14 mouse cellular contexts compared by ENCODE assay signal in the genomic region with DNA sequence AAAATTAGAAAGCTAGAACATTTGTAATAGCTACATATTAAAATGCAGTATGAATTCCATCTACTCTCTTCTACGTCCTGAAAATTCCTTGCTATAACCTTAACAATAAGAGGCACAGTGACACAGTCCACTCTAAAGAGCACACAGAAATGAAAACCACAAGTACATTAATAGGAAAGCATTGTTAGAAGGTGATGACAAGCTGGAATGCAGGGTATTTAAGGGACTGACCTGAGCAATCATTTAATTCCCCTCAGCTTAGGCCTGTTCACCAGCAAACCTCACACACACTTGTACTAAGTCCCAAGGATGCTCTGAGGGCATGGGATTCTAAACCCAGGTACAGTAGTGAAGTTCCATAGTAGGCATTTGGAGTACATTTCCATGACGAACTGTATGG. TPM values are rescaled to one million over a fixed set of nuclear protein-coding genes. Genes with fewer than 3 reads are reported as not detected.
DNase-seq lines count a peak whose midpoint lies in the region; ATAC-seq and TF ChIP-seq lines count a peak whose summit lies in the region.
"Had no signal": no experiment of that assay in that cellular context is flagged by ENCODE, and none has a peak within 500 bp of the region (broad histone marks: within the 10 kb centered on the region; RNA-seq: fewer than 3 reads in every experiment).

No protein-coding gene starts in this region.

- DNase-seq in liver, embryonic 11.5 days (ENCODE audit: low spot score), result no peak
- no peak for DNase-seq in liver
- DNase-seq in Muller cell, postnatal 12 days (ENCODE audit: inconsistent ontology term), result peak; percentile 16
- DNase-seq in urinary bladder, adult 2 months (ENCODE audit: low spot score), result no peak
- DNase-seq in stomach, postnatal 0 days (ENCODE audit: low spot score), result no peak
- DNase-seq: adrenal gland, postnatal 14 days; cerebellum, postnatal 10 days; lung, embryonic 14.5 days; thymus, postnatal 36 days had no signal

- peaks cover 37% of the 10 kb centered on the region for H3K4me1 ChIP-seq in heart, embryonic 13.5 days
- H3K4me1 ChIP-seq in heart, embryonic 11.5 days (ENCODE audit: control insufficient read depth, insufficient read depth, low read length), result peaks cover 22% of the 10 kb centered on the region
- H3K4me1 ChIP-seq in liver, embryonic 11.5 days (replicated peaks; ENCODE audit: control insufficient read depth, insufficient read depth, low read length), result peaks cover 26% of the 10 kb centered on the region
- H3K4me1 ChIP-seq in stomach, postnatal 0 days (replicated peaks; ENCODE audit: control insufficient read depth, insufficient read depth), result peaks cover 7% of the 10 kb centered on the region

- H3K36me3 ChIP-seq in heart, embryonic 13.5 days, result no peaks in the 10 kb centered on the region
- H3K36me3 ChIP-seq in heart, embryonic 11.5 days (ENCODE audit: control insufficient read depth, insufficient read depth, low read length), result no peaks in the 10 kb centered on the region
- H3K36me3 ChIP-seq in liver, embryonic 11.5 days (ENCODE audit: control insufficient read depth, insufficient read depth, low read length), result no peaks in the 10 kb centered on the region
- no peaks in the 10 kb centered on the region for H3K36me3 ChIP-seq in stomach, postnatal 0 days (ENCODE audit: control insufficient read depth, insufficient read depth, low read length)
- H3K36me3 ChIP-seq: embryonic facial prominence, embryonic 12.5 days; forebrain, embryonic 15.5 days; limb, embryonic 12.5 days had no signal

- no peak overlapping the region for H3K27ac ChIP-seq in heart, embryonic 13.5 days (replicated peaks)
- H3K27ac ChIP-seq in heart, embryonic 11.5 days (ENCODE audit: low read depth, low read length), result no peak overlapping the region
- no peak overlapping the region for H3K27ac ChIP-seq in liver, embryonic 11.5 days (ENCODE audit: low read depth, low read length)
- no peak overlapping the region for H3K27ac ChIP-seq in stomach, postnatal 0 days (replicated peaks)
- H3K27ac ChIP-seq: embryonic facial prominence, embryonic 12.5 days; forebrain, embryonic 15.5 days; limb, embryonic 12.5 days had no signal

- H3K9me3 ChIP-seq in heart, embryonic 13.5 days, result no peaks in the 10 kb centered on the region
- no peaks in the 10 kb centered on the region for H3K9me3 ChIP-seq in heart, embryonic 11.5 days (replicated peaks; ENCODE audit: control insufficient read depth, low read length)
- no peaks in the 10 kb centered on the region for H3K9me3 ChIP-seq in liver, embryonic 11.5 days (ENCODE audit: control insufficient read depth, low read length)
- H3K9me3 ChIP-seq in stomach, postnatal 0 days (ENCODE audit: control insufficient read depth, low read length), result no peaks in the 10 kb centered on the region
- H3K9me3 ChIP-seq: embryonic facial prominence, embryonic 12.5 days; forebrain, embryonic 15.5 days; limb, embryonic 12.5 days had no signal

- H3K9ac ChIP-seq in heart, embryonic 13.5 days, result peak overlapping the region; percentile 33; the same call in 1 of the 2 replicates
- H3K9ac ChIP-seq in heart, embryonic 11.5 days (ENCODE audit: low read depth, low read length), result no peak overlapping the region
- no peak overlapping the region for H3K9ac ChIP-seq in liver, embryonic 11.5 days (ENCODE audit: low read depth, low read length)
- no peak overlapping the region for H3K9ac ChIP-seq in stomach, postnatal 0 days (ENCODE audit: low read length)
- H3K9ac ChIP-seq: embryonic facial prominence, embryonic 12.5 days; forebrain, embryonic 15.5 days; lung, embryonic 14.5 days had no signal

- H3K4me3 ChIP-seq in heart, embryonic 13.5 days, result 0 out of 2 replicates have a peak overlapping the region, but pooled peaks have one; percentile 6
- H3K4me3 ChIP-seq in heart, embryonic 11.5 days (ENCODE audit: low read depth, low read length), result no peak overlapping the region
- H3K4me3 ChIP-seq in liver, embryonic 11.5 days (ENCODE audit: low read depth, low read length), result no peak overlapping the region
- no peak overlapping the region for H3K4me3 ChIP-seq in stomach, postnatal 0 days (ENCODE audit: low read depth, low read length)
- H3K4me3 ChIP-seq: embryonic facial prominence, embryonic 12.5 days; forebrain, embryonic 15.5 days; limb, embryonic 12.5 days had no signal

- TF ChIP-seq EP300 in stomach, postnatal 0 days (optimal IDR thresholded peaks at IDR 0.05), result no peak

- 53% methylated on average over 2 of the region's 2 CpGs for WGBS in heart, embryonic 13.5 days
- 67% methylated on average over 2 of the region's 2 CpGs for WGBS in heart, embryonic 11.5 days (ENCODE audit: insufficient replicate concordance)
- WGBS in liver, embryonic 11.5 days, result 79% methylated on average over 2 of the region's 2 CpGs
- 69% methylated on average over 2 of the region's 2 CpGs for WGBS in stomach, postnatal 0 days

- no peak for ATAC-seq in heart, embryonic 13.5 days (ENCODE audit: extremely low read depth, insufficient number of reproducible peaks, low FRiP score, low TSS enrichment)
- no peak for ATAC-seq in heart, embryonic 11.5 days (replicated peaks; ENCODE audit: insufficient number of reproducible peaks, low FRiP score, low TSS enrichment)
- no peak for ATAC-seq in liver, embryonic 11.5 days (replicated peaks; ENCODE audit: low FRiP score)
- ATAC-seq in stomach, postnatal 0 days (ENCODE audit: low FRiP score, low TSS enrichment), result no peak
- ATAC-seq: forebrain, embryonic 15.5 days had no signal

- no peak for TF ChIP-seq CTCF in stomach, postnatal 0 days (IDR thresholded peaks at IDR 0.05; ENCODE audit: low read depth)

- peak overlapping the region; percentile 76 for H3K4me2 ChIP-seq in heart, embryonic 13.5 days
- no peak overlapping the region; the same call in 1 of the 2 replicates for H3K4me2 ChIP-seq in heart, embryonic 11.5 days
- peak overlapping the region; percentile 95; the same call in 1 of the 2 replicates for H3K4me2 ChIP-seq in liver, embryonic 11.5 days
- H3K4me2 ChIP-seq in stomach, postnatal 0 days (replicated peaks; ENCODE audit: low read depth), result no peak overlapping the region
- H3K4me2 ChIP-seq: embryonic facial prominence, embryonic 12.5 days; forebrain, embryonic 15.5 days had no signal

- H3K27me3 ChIP-seq in heart, embryonic 13.5 days (replicated peaks), result no peaks in the 10 kb centered on the region
- no peaks in the 10 kb centered on the region for H3K27me3 ChIP-seq in heart, embryonic 11.5 days (ENCODE audit: control insufficient read depth, insufficient read depth, low read length)
- no peaks in the 10 kb centered on the region for H3K27me3 ChIP-seq in liver, embryonic 11.5 days (replicated peaks; ENCODE audit: control insufficient read depth, insufficient read depth, low read length)
- H3K27me3 ChIP-seq in stomach, postnatal 0 days (ENCODE audit: control insufficient read depth, insufficient read depth, low read length), result no peaks in the 10 kb centered on the region
- H3K27me3 ChIP-seq: embryonic facial prominence, embryonic 12.5 days; forebrain, embryonic 15.5 days; limb, embryonic 12.5 days had no signal

RNA-seq across cellular contexts. Expression of gene Nrbf2, which starts 2.6 kb away (rescaled TPM):
- 27.9 and 30.6 TPM in 2 replicates for polyA plus RNA-seq in heart, embryonic 13.5 days (2015; fragmentation: Nextera tagmentation; extraction: Ambion mirVana)
- polyA plus RNA-seq in heart, embryonic 11.5 days (2014; fragmentation: Nextera tagmentation; extraction: Ambion mirVana), result 35.7 and 36.1 TPM in 2 replicates
- 39.2 and 44.0 TPM in 2 replicates for polyA plus RNA-seq in liver, embryonic 11.5 days (2014; fragmentation: Nextera tagmentation; extraction: Ambion mirVana)
- 21.4 and 22.2 TPM in 2 replicates for polyA plus RNA-seq in urinary bladder, adult 2 months (2012; rRNA removed)
- polyA plus RNA-seq in stomach, postnatal 0 days (2015; fragmentation: Nextera tagmentation; extraction: Ambion mirVana), result 34.6 and 35.5 TPM in 2 replicates

Comparison
In these comparisons a context has a peak if more than half of its experiments do, and no peak if none do; other contexts are left out.
1. H3K4me2 ChIP-seq: peak in heart, embryonic 13.5 days (single experiment) and liver, embryonic 11.5 days (single experiment); none in heart, embryonic 11.5 days (single experiment) and stomach, postnatal 0 days (single experiment).